Mouse (Mus musculus): ENCODE results near the gene Tarbp2. TPM values are rescaled to one million over a fixed set of nuclear protein-coding genes. Genes with fewer than 3 reads are reported as not detected.

Tarbp2 gene
- total RNA-seq, 2 experiments from 2014 or later: 45.7 to 49.2 TPM

Other genes starting within 250 kb of the Tarbp2 start
- not detected for gene Gm9918, start 247.6 kb upstream of the Tarbp2 start, total RNA-seq (2021)
- gene Mfsd5, start 238.7 kb upstream of the Tarbp2 start, total RNA-seq (2021): 10 to 100 TPM; 16.1 to 17.6 TPM
- 1 to 10 TPM; 5.3 to 7.8 TPM for gene Espl1, start 221.9 kb upstream of the Tarbp2 start, total RNA-seq (2021)
- 100 to 1,000 TPM; 278 to 289 TPM for gene Pfdn5, start 192.1 kb upstream of the Tarbp2 start, total RNA-seq (2021)
- gene Myg1, start 186.5 kb upstream of the Tarbp2 start, total RNA-seq (2021): 10 to 100 TPM; 18.7 to 20.8 TPM
- 10 to 100 TPM in 1 of 2 experiments, 1 to 10 TPM in 1; 7.8 to 11.1 TPM for gene Aaas, start 167.4 kb upstream of the Tarbp2 start, total RNA-seq (2021)
- 1 to 10 TPM in 1 of 2 experiments, under 1 TPM in 1; 0.14 to 7.4 TPM for gene Sp7, start 151.0 kb upstream of the Tarbp2 start, total RNA-seq (2021)
- gene Sp1, start 112.0 kb upstream of the Tarbp2 start, total RNA-seq (2021): 10 to 100 TPM; 32.9 to 43.2 TPM
- 1 to 10 TPM; 4.1 to 5.8 TPM for gene Amhr2, start 72.8 kb upstream of the Tarbp2 start, total RNA-seq (2021)
- 10 to 100 TPM; 11.3 to 14.5 TPM for gene Prr13, start 59.2 kb upstream of the Tarbp2 start, total RNA-seq (2021)
- 100 to 1,000 TPM; 476 to 508 TPM for gene Pcbp2, start 47.7 kb upstream of the Tarbp2 start, total RNA-seq (2021)
- gene Gm10337, start 14.5 kb upstream of the Tarbp2 start, total RNA-seq (2021): not detected
- gene Map3k12, start 1.1 kb upstream of the Tarbp2 start, total RNA-seq (2021): 1 to 10 TPM; 3.8 to 4.9 TPM
- 1 to 10 TPM; 1.2 to 3.4 TPM for gene Npff, start 6.8 kb downstream of the Tarbp2 start, total RNA-seq (2021)
- gene Gm28047, start 106.9 kb downstream of the Tarbp2 start, total RNA-seq (2021): under 1 TPM in 1 of 2 experiments, not detected in 1; 0.56 TPM
- gene Atf7, start 107.3 kb downstream of the Tarbp2 start, total RNA-seq (2021): 10 to 100 TPM; 62.9 to 79.6 TPM
- 10 to 100 TPM; 34.2 to 41.1 TPM for gene Atp5g2, start 154.2 kb downstream of the Tarbp2 start, total RNA-seq (2021)
- 10 to 100 TPM; 45.0 to 51.1 TPM for gene Calcoco1, start 204.0 kb downstream of the Tarbp2 start, total RNA-seq (2021)

All from gastrocnemius, postnatal 10 days (tissue).